Mouse (Mus musculus): ENCODE measurements around the gene Rsrc1. TPM values are rescaled to one million over a fixed set of nuclear protein-coding genes. Genes with fewer than 3 reads are reported as not detected.
"Not testable (repeated sequence)": the region's sequence is repeated elsewhere in the genome, so short reads cannot be mapped to it uniquely, and the experiment has no call there.

Gene Rsrc1
- polyA plus RNA-seq, 1 experiment from 2014 or later, result 25.7 TPM

GRCm38 (mm10) chr3:67197179-67197578 is 216.0 kb downstream of the Rsrc1 start:
- Histone ChIP-seq H3K27me3 (ENCODE audit: control insufficient read depth, insufficient read depth, low read length) (no peaks in the 10 kb centered on the region), H3K9ac (ENCODE audit: low read length) (no peak overlapping the region), H3K4me2 (ENCODE audit: low read depth, low read length) (no peak overlapping the region)

GRCm38 (mm10) chr3:67213047-67213457 is 231.9 kb downstream of the Rsrc1 start:
- 56% methylated on average over 1 of the region's 1 CpGs for WGBS
- no peaks in the 10 kb centered on the region for H3K36me3 ChIP-seq (ENCODE audit: control insufficient read depth, insufficient read depth, low read length)
- H3K4me1 ChIP-seq (ENCODE audit: control insufficient read depth, insufficient read depth, low read length), result no peaks in the 10 kb centered on the region
- H3K4me3 ChIP-seq (replicated peaks; ENCODE audit: low read length), result no peak overlapping the region
- H3K9ac ChIP-seq (ENCODE audit: low read length), result no peak overlapping the region
- no peak for ATAC-seq (ENCODE audit: insufficient read depth, low FRiP score)
- H3K27ac ChIP-seq (ENCODE audit: low read length), result no peak overlapping the region
- H3K27me3 ChIP-seq (ENCODE audit: control insufficient read depth, insufficient read depth, low read length), result no peaks in the 10 kb centered on the region
- H3K9me3 ChIP-seq (replicated peaks; ENCODE audit: control insufficient read depth, low read length), result no peaks in the 10 kb centered on the region
- H3K4me2 ChIP-seq (ENCODE audit: low read depth, low read length), result no peak overlapping the region

More at GRCm38 (mm10) chr3:67197179-67197578, 216.0 kb downstream of the Rsrc1 start:
- WGBS, result 33% methylated on average over 3 of the region's 3 CpGs
- Histone ChIP-seq H3K27ac (ENCODE audit: low read length) (no peak overlapping the region), H3K4me1 (ENCODE audit: control insufficient read depth, insufficient read depth, low read length) (no peaks in the 10 kb centered on the region), H3K4me3 (replicated peaks; ENCODE audit: low read length) (no peak overlapping the region), H3K9me3 (replicated peaks; ENCODE audit: control insufficient read depth, low read length) (no peaks in the 10 kb centered on the region), H3K36me3 (ENCODE audit: control insufficient read depth, insufficient read depth, low read length) (no peaks in the 10 kb centered on the region)
- no peak for ATAC-seq (ENCODE audit: insufficient read depth, low FRiP score)

DNA sequence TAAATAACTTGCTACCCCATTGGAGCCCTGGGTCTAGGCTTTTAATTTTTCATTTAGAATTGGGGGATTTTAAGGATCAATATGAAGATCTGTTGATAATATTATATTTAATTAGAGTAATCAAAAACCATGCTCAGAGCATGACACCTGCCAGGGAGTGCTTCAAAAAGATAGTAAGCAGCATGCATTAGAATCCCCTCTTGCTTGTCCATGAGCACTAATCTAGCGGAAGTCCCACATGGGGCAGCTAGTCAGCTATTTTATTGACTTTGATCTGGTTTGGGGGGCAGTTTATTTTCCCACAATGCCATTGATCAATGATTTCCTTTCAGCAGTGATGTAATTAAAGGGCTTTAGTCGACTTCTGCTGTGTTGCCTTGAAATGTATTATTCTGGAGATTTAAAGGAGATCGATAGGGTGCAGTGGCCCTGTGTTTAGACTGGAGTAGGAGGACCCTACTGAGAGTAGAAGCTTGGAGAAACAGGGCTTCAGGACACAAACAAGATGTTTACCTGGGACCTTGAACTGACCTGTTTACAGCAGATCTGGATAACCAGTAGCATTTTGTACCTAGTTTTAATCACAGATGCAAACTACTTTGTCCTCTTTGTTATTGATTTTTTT is 251.5 kb downstream of the Rsrc1 start:
- Histone ChIP-seq H3K9me3 (replicated peaks; ENCODE audit: control insufficient read depth, low read length) (no peaks in the 10 kb centered on the region), H3K4me3 (replicated peaks; ENCODE audit: low read length) (no peak overlapping the region), H3K4me2 (ENCODE audit: low read depth, low read length) (no peak overlapping the region), H3K27ac (ENCODE audit: low read length) (no peak overlapping the region), H3K36me3 (ENCODE audit: control insufficient read depth, insufficient read depth, low read length) (no peaks in the 10 kb centered on the region), H3K9ac (ENCODE audit: low read length) (no peak overlapping the region), H3K4me1 (ENCODE audit: control insufficient read depth, insufficient read depth, low read length) (no peaks in the 10 kb centered on the region), H3K27me3 (ENCODE audit: control insufficient read depth, insufficient read depth, low read length) (no peaks in the 10 kb centered on the region)
- ATAC-seq (ENCODE audit: insufficient read depth, low FRiP score), result no peak
- WGBS, result 66% methylated on average over 3 of the region's 3 CpGs

- H3K4me2 ChIP-seq (ENCODE audit: low read depth, low read length); H3K9me3 ChIP-seq (replicated peaks; ENCODE audit: control insufficient read depth, low read length); H3K4me1 ChIP-seq (ENCODE audit: control insufficient read depth, insufficient read depth, low read length); H3K27ac ChIP-seq (ENCODE audit: low read length); ATAC-seq (ENCODE audit: insufficient read depth, low FRiP score); H3K4me3 ChIP-seq (replicated peaks; ENCODE audit: low read length); H3K9ac ChIP-seq (ENCODE audit: low read length); H3K27me3 ChIP-seq (ENCODE audit: control insufficient read depth, insufficient read depth, low read length); H3K36me3 ChIP-seq (ENCODE audit: control insufficient read depth, insufficient read depth, low read length): not testable (repeated sequence)
- 89% methylated on average over 10 of the region's 10 CpGs for WGBS
Observed at GRCm38 (mm10) chr3:67242451-67242850, 261.3 kb downstream of the Rsrc1 start.

DNA sequence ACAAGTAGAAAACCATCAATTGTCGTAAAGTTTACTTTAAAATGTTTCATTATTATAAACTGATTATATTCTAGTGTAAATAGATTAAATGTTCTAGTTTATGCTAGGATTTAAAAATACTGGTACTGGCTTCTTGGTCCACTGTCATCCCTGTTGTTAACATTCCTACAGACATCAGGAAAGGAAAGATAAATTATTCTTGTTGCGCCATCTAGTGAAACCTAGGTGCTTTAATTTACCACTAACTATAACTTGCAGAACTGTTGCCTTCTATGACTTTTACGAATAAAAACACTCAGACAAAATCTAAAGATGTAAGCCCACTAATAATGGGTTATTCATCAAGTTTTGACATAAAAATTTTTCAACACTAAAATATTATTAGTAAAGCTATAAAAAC is 286.3 kb downstream of the Rsrc1 start:
- Histone ChIP-seq H3K36me3 (ENCODE audit: control insufficient read depth, insufficient read depth, low read length) (no peaks in the 10 kb centered on the region), H3K9ac (ENCODE audit: low read length) (no peak overlapping the region), H3K4me2 (ENCODE audit: low read depth, low read length) (no peak overlapping the region), H3K27ac (ENCODE audit: low read length) (no peak overlapping the region), H3K9me3 (replicated peaks; ENCODE audit: control insufficient read depth, low read length) (no peaks in the 10 kb centered on the region), H3K27me3 (ENCODE audit: control insufficient read depth, insufficient read depth, low read length) (no peaks in the 10 kb centered on the region), H3K4me1 (ENCODE audit: control insufficient read depth, insufficient read depth, low read length) (no peaks in the 10 kb centered on the region), H3K4me3 (replicated peaks; ENCODE audit: low read length) (no peak overlapping the region)
- no peak for ATAC-seq (ENCODE audit: insufficient read depth, low FRiP score)
- WGBS, result 49% methylated on average over 3 of the region's 3 CpGs

GRCm38 (mm10) chr3:67279781-67280180 is 298.6 kb downstream of the Rsrc1 start:
- Histone ChIP-seq H3K4me1 (ENCODE audit: control insufficient read depth, insufficient read depth, low read length) (no peaks in the 10 kb centered on the region), H3K9ac (ENCODE audit: low read length) (no peak overlapping the region), H3K27ac (ENCODE audit: low read length) (no peak overlapping the region), H3K9me3 (replicated peaks; ENCODE audit: control insufficient read depth, low read length) (no peaks in the 10 kb centered on the region), H3K4me3 (replicated peaks; ENCODE audit: low read length) (no peak overlapping the region), H3K4me2 (ENCODE audit: low read depth, low read length) (no peak overlapping the region), H3K27me3 (ENCODE audit: control insufficient read depth, insufficient read depth, low read length) (no peaks in the 10 kb centered on the region), H3K36me3 (ENCODE audit: control insufficient read depth, insufficient read depth, low read length) (no peaks in the 10 kb centered on the region)
- 69% methylated on average over 4 of the region's 4 CpGs for WGBS
- no peak for ATAC-seq (ENCODE audit: insufficient read depth, low FRiP score)

- no peak overlapping the region for H3K9ac ChIP-seq (ENCODE audit: low read length)
- ATAC-seq (ENCODE audit: insufficient read depth, low FRiP score), result no peak
- WGBS, result 50% methylated on average over 3 of the region's 3 CpGs
Observed at GRCm38 (mm10) chr3:67280247-67280646, 299.1 kb downstream of the Rsrc1 start.

GRCm38 (mm10) chr3:67284039-67284438 is 302.8 kb downstream of the Rsrc1 start:
- no peak overlapping the region for H3K4me3 ChIP-seq (replicated peaks; ENCODE audit: low read length)
- H3K9me3 ChIP-seq (replicated peaks; ENCODE audit: control insufficient read depth, low read length), result no peaks in the 10 kb centered on the region
- no peaks in the 10 kb centered on the region for H3K27me3 ChIP-seq (ENCODE audit: control insufficient read depth, insufficient read depth, low read length)
- no peak overlapping the region for H3K9ac ChIP-seq (ENCODE audit: low read length)
- no peaks in the 10 kb centered on the region for H3K4me1 ChIP-seq (ENCODE audit: control insufficient read depth, insufficient read depth, low read length)
- ATAC-seq (ENCODE audit: insufficient read depth, low FRiP score), result no peak
- no peak overlapping the region for H3K27ac ChIP-seq (ENCODE audit: low read length)
- no peaks in the 10 kb centered on the region for H3K36me3 ChIP-seq (ENCODE audit: control insufficient read depth, insufficient read depth, low read length)
- no peak overlapping the region for H3K4me2 ChIP-seq (ENCODE audit: low read depth, low read length)
- WGBS, result 91% methylated on average over 1 of the region's 1 CpGs

More at GRCm38 (mm10) chr3:67280247-67280646, 299.1 kb downstream of the Rsrc1 start:
- Histone ChIP-seq H3K4me3 (replicated peaks; ENCODE audit: low read length) (no peak overlapping the region), H3K9me3 (replicated peaks; ENCODE audit: control insufficient read depth, low read length) (no peaks in the 10 kb centered on the region), H3K27me3 (ENCODE audit: control insufficient read depth, insufficient read depth, low read length) (no peaks in the 10 kb centered on the region), H3K36me3 (ENCODE audit: control insufficient read depth, insufficient read depth, low read length) (no peaks in the 10 kb centered on the region), H3K4me2 (ENCODE audit: low read depth, low read length) (no peak overlapping the region), H3K27ac (ENCODE audit: low read length) (no peak overlapping the region), H3K4me1 (ENCODE audit: control insufficient read depth, insufficient read depth, low read length) (no peaks in the 10 kb centered on the region)

DNA sequence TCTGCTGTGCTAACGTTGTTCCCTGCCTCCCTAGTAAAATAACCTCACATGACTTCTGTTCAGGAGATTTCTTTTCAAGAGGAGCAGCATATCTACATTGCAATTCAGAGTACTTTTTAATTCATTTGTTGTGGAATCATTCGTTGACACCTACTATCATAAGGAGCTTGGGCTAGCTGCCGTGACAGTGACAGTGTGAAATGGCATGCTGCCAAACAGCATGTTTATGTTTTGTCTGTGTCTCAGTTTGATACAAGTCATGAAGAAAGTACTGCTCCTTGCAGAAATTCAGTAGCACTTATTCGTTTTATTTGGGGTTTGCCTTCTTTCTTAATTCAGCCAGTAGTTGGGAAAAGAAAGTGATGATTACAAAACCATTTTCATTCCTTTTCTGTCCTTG is 303.7 kb downstream of the Rsrc1 start:
- Histone ChIP-seq H3K27me3 (ENCODE audit: control insufficient read depth, insufficient read depth, low read length) (no peaks in the 10 kb centered on the region), H3K27ac (ENCODE audit: low read length) (no peak overlapping the region), H3K36me3 (ENCODE audit: control insufficient read depth, insufficient read depth, low read length) (no peaks in the 10 kb centered on the region), H3K4me2 (ENCODE audit: low read depth, low read length) (no peak overlapping the region), H3K9ac (ENCODE audit: low read length) (no peak overlapping the region), H3K9me3 (replicated peaks; ENCODE audit: control insufficient read depth, low read length) (no peaks in the 10 kb centered on the region), H3K4me3 (replicated peaks; ENCODE audit: low read length) (no peak overlapping the region), H3K4me1 (ENCODE audit: control insufficient read depth, insufficient read depth, low read length) (no peaks in the 10 kb centered on the region)
- no peak for ATAC-seq (ENCODE audit: insufficient read depth, low FRiP score)
- 59% methylated on average over 4 of the region's 4 CpGs for WGBS
